Mouse (Mus musculus): ENCODE measurements around the gene Thoc6.

Thoc6 gene

DNA sequence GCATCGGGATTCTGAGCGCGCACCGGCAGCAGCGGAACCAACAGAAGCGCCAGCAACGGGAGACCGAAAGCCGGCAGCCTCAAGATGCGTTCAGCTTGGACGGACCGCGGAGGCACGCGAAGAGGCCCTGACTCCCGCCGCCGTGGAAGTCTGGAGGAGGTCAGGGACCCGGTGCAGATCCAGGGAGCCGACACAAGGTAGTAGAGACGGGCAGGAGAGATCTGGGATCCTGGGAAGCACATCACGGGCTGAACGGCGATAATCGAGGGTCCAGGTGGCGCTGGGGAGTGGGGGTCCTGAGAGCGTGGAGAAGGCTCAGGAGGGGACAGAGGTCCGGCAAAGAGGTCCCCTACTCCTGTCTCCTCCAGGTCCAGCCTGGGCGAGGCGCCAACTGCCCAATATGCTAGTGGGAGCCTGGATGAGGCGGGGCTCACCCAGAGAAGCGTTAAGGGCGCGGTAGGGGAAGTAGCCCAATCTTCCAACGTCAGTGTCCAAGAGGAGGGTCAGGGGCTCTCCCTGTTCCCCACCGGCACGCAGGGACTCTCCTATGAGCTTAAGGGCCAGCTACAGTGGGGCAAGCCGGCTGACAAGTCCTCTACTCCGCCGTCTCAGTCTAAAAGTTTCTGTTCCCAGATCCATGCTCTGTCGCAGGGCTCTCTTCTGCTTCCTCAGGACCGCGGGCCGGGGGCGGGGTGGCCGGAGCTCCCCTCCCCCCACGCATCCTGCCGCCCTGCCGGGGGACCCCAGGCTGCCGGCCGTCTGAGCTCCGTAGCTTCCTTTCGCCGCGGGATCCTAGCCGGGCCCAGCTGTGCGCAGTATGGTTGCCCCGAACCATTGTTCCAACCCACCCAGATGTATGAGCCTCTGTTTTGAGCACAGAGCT, 28.8 kb downstream of the Thoc6 start, which contains the start of gene Mmp25:
TSS of gene Mmp25 (minus strand) at position 665 of the 883 bp plus-strand sequence.
- intact Hi-C loops (cut with DNase I): no loop called here

DNA sequence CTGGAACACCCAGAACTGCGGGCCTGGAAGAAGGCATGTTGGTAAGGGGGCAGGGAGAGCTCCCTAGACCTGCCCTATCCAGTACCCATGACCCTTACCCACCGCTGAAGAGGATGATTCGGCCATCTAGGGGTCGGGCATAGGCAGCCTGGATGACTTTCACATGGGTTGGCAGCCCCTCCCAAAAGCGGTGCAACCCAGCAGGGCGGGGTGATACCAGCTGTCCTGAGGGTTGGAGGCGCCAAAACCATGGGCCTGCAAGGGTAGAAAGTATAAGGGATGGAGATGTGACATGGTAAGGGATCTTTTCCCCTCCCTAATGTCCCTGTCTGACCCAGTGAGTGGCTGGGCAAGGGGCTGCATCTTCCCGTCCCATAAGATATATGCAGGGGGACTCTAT, 42.4 kb downstream of the Thoc6 start:
- intact Hi-C loops (cut with DNase I): no loop called here

GRCm38 (mm10) chr17:23630195-23631020, 43.3 kb downstream of the Thoc6 start:
- intact Hi-C loops (cut with DNase I): no loop called here

- intact Hi-C loops (cut with DNase I): no loop called here
Measured at GRCm38 (mm10) chr17:23627813-23628212, 45.9 kb downstream of the Thoc6 start.

- intact Hi-C loops (cut with DNase I): no loop called here
Measured at GRCm38 (mm10) chr17:23620351-23620750, 53.3 kb downstream of the Thoc6 start.
